ENCODE assay signal across 8 mouse cellular contexts in the genomic region with DNA sequence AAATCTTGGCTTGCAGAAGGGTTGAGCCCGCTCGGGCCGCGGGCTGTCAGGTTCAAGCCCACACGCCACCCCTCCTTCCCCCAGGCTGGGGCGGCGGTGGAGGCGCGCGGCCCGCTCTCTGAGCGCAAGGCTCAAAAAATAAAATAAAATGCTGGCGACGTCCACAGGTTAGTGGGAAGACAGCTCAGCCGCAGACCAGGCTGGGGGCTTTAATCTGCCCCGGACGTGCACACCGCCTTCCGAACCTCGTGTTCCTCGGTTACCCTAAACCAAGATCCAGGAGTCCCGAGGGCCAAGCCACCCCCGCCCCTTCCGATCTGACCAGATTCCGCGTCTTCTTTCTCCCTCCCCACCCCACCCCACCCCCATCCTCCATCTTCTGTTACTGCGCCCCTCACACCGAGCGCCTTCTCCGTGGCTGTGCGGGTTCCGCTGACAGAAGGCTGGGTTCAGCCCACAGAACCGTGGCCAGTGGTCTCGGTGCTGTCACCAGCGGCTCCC. TPM values are rescaled to one million over a fixed set of nuclear protein-coding genes. Genes with fewer than 3 reads are reported as not detected.
DNase-seq lines count a peak whose midpoint lies in the region; ATAC-seq and TF ChIP-seq lines count a peak whose summit lies in the region.

No protein-coding gene starts in this region.

- no peak for TF ChIP-seq CTCF in gastrocnemius, adult 2 months (IDR thresholded peaks at IDR 0.05)
- TF ChIP-seq CTCF in liver, embryonic 14.5 days (IDR thresholded peaks at IDR 0.05; ENCODE audit: low read depth) = no peak

- H3K36me3 ChIP-seq in embryonic facial prominence, embryonic 14.5 days (ENCODE audit: control insufficient read depth, insufficient read depth, low read length) = no peaks in the 10 kb centered on the region
- H3K36me3 ChIP-seq in hindbrain, embryonic 16.5 days (ENCODE audit: control insufficient read depth, insufficient read depth, low read length) = no peaks in the 10 kb centered on the region
- no peaks in the 10 kb centered on the region for H3K36me3 ChIP-seq in liver, embryonic 14.5 days (replicated peaks; ENCODE audit: control insufficient read depth, insufficient read depth, low read depth)
- H3K36me3 ChIP-seq in neural tube, embryonic 15.5 days = no peaks in the 10 kb centered on the region

- DNase-seq in gastrocnemius, adult 2 months = peak; percentile 28
- no peak for DNase-seq in gastrocnemius, postnatal 25 days
- DNase-seq in ES-CJ7 (ENCODE audit: low read depth, low spot score) = peak; percentile 31
- DNase-seq in embryonic facial prominence, embryonic 14.5 days (ENCODE audit: low spot score) = peak; percentile 70
- DNase-seq in liver, embryonic 14.5 days (ENCODE audit: low read depth in 3 of 3, low spot score in 3 of 3) = no peak

- peaks cover 8% of the 10 kb centered on the region for H3K4me1 ChIP-seq in embryonic facial prominence, embryonic 14.5 days (ENCODE audit: control insufficient read depth, insufficient read depth, low read length)
- peaks cover 25% of the 10 kb centered on the region for H3K4me1 ChIP-seq in hindbrain, embryonic 16.5 days (ENCODE audit: control insufficient read depth, insufficient read depth, low read depth, low read length)
- no peaks in the 10 kb centered on the region for H3K4me1 ChIP-seq in liver, embryonic 14.5 days (replicated peaks; ENCODE audit: control insufficient read depth in 2 of 2, insufficient read depth in 2 of 2, low read length in 1 of 2)
- peaks cover 32% of the 10 kb centered on the region for H3K4me1 ChIP-seq in neural tube, embryonic 15.5 days

- no peaks in the 10 kb centered on the region for H3K27me3 ChIP-seq in embryonic facial prominence, embryonic 14.5 days (replicated peaks; ENCODE audit: control insufficient read depth, insufficient read depth, low read length)
- H3K27me3 ChIP-seq in hindbrain, embryonic 16.5 days (replicated peaks; ENCODE audit: control insufficient read depth, insufficient read depth, low read length) = no peaks in the 10 kb centered on the region
- H3K27me3 ChIP-seq in liver, embryonic 14.5 days (ENCODE audit: control insufficient read depth, insufficient read depth, low read length) = peaks cover 34% of the 10 kb centered on the region
- no peaks in the 10 kb centered on the region for H3K27me3 ChIP-seq in neural tube, embryonic 15.5 days (replicated peaks)

- H3K4me2 ChIP-seq in embryonic facial prominence, embryonic 14.5 days (ENCODE audit: low read depth, low read length) = peak overlapping the region; percentile 80
- H3K4me2 ChIP-seq in hindbrain, embryonic 16.5 days (ENCODE audit: low read length) = peak overlapping the region; percentile 66
- H3K4me2 ChIP-seq in liver, embryonic 14.5 days (ENCODE audit: low read depth) = peak overlapping the region; percentile 56
- peak overlapping the region; percentile 80 for H3K4me2 ChIP-seq in neural tube, embryonic 15.5 days

- peak; percentile 36 for ATAC-seq in embryonic facial prominence, embryonic 14.5 days (ENCODE audit: low read depth)
- ATAC-seq in hindbrain, embryonic 16.5 days = peak; percentile 41
- ATAC-seq in liver, embryonic 14.5 days (ENCODE audit: insufficient read depth) = no peak
- ATAC-seq in neural tube, embryonic 15.5 days (ENCODE audit: low FRiP score) = peak; percentile 56
- no peak for ATAC-seq in erythroid progenitor cell, adult 5-6 weeks (replicated peaks; ENCODE audit: low FRiP score, poor library complexity, severe bottlenecking)

- H3K9me3 ChIP-seq in embryonic facial prominence, embryonic 14.5 days (ENCODE audit: control insufficient read depth, low read length) = no peaks in the 10 kb centered on the region
- H3K9me3 ChIP-seq in hindbrain, embryonic 16.5 days (ENCODE audit: control insufficient read depth, low read length) = no peaks in the 10 kb centered on the region
- no peaks in the 10 kb centered on the region for H3K9me3 ChIP-seq in liver, embryonic 14.5 days (ENCODE audit: control insufficient read depth, low read length)
- H3K9me3 ChIP-seq in neural tube, embryonic 15.5 days (replicated peaks) = no peaks in the 10 kb centered on the region

- no peak for TF ChIP-seq EP300 in liver, embryonic 14.5 days (IDR thresholded peaks at IDR 0.05; ENCODE audit: low read depth)

- peak overlapping the region; percentile 95 for H3K9ac ChIP-seq in embryonic facial prominence, embryonic 14.5 days (ENCODE audit: low read depth, low read length)
- peak overlapping the region; percentile 100 for H3K9ac ChIP-seq in hindbrain, embryonic 16.5 days (ENCODE audit: low read depth, low read length)
- H3K9ac ChIP-seq in liver, embryonic 14.5 days (replicated peaks) = no peak overlapping the region
- peak overlapping the region; percentile 99 for H3K9ac ChIP-seq in neural tube, embryonic 15.5 days (replicated peaks)

- H3K4me3 ChIP-seq in gastrocnemius, adult 2 months = peak overlapping the region; percentile 82
- H3K4me3 ChIP-seq in embryonic facial prominence, embryonic 14.5 days (ENCODE audit: low read depth, low read length) = peak overlapping the region; percentile 95
- H3K4me3 ChIP-seq in hindbrain, embryonic 16.5 days (ENCODE audit: low read length) = peak overlapping the region; percentile 97
- H3K4me3 ChIP-seq in liver, embryonic 14.5 days (ENCODE audit: insufficient read depth in 1 of 2, low read depth in 2 of 2, low read length in 2 of 2) = peak overlapping the region; percentile 37 to 63
- peak overlapping the region; percentile 86 for H3K4me3 ChIP-seq in neural tube, embryonic 15.5 days (replicated peaks)

- intact Hi-C loops in gastrocnemius, adult 2 months (cut with DNase I) = loop anchor here (5.0 to 10.0 kb wide), 2 partner anchors 366 to 688 kb away; no protein-coding TSS in a partner anchor

- WGBS in embryonic facial prominence, embryonic 14.5 days = under 1% methylated on average over 30 of the region's 35 CpGs
- 0% methylated on average over 30 of the region's 35 CpGs for WGBS in hindbrain, embryonic 16.5 days
- WGBS in liver, embryonic 14.5 days (ENCODE audit: insufficient replicate concordance) = under 1% methylated on average over 30 of the region's 35 CpGs
- under 1% methylated on average over 34 of the region's 35 CpGs for WGBS in neural tube, embryonic 15.5 days

- H3K27ac ChIP-seq in gastrocnemius, adult 2 months = peak overlapping the region; percentile 70; the same call in 1 of the 2 replicates
- peak overlapping the region; percentile 94 for H3K27ac ChIP-seq in embryonic facial prominence, embryonic 14.5 days (replicated peaks; ENCODE audit: low read depth, low read length)
- peak overlapping the region; percentile 100 for H3K27ac ChIP-seq in hindbrain, embryonic 16.5 days (ENCODE audit: low read depth, low read length)
- no peak overlapping the region for H3K27ac ChIP-seq in liver, embryonic 14.5 days
- H3K27ac ChIP-seq in neural tube, embryonic 15.5 days (replicated peaks) = peak overlapping the region; percentile 99

RNA-seq across cellular contexts. Expression of a gene that starts 0.8 kb away (rescaled TPM):
- 1 to 10 TPM; 1.4 to 3.1 TPM for total RNA-seq in gastrocnemius, adult 2 months (2021)
- total RNA-seq in gastrocnemius, postnatal 25 days (2021) = 1 to 10 TPM; 3.7 to 3.9 TPM
- polyA plus RNA-seq in embryonic facial prominence, embryonic 14.5 days (2014; fragmentation: Nextera tagmentation; extraction: Ambion mirVana) = 52.6 and 57.0 TPM in 2 replicates
- 148 and 150 TPM in 2 replicates for polyA plus RNA-seq in hindbrain, embryonic 16.5 days (2015; fragmentation: Nextera tagmentation; extraction: Ambion mirVana)
- 2.7 and 3.8 TPM in 2 replicates for polyA plus RNA-seq in liver, embryonic 14.5 days (2012; rRNA removed)
- polyA plus RNA-seq in liver, embryonic 14.5 days (2014; fragmentation: Nextera tagmentation; extraction: Ambion mirVana) = 1.6 and 1.7 TPM in 2 replicates
- polyA plus RNA-seq in neural tube, embryonic 15.5 days (2015; fragmentation: Nextera tagmentation; extraction: Ambion mirVana) = 215 and 360 TPM in 2 replicates
- total RNA-seq in erythroid progenitor cell, adult 5-6 weeks (2015; ENCODE audit: low replicate concordance) = 2.2 TPM in 1 of 2 replicates, not detected in the other
- total RNA-seq in erythroid progenitor cell, adult 5-6 weeks (2017; ENCODE audit: low replicate concordance) = 2.1 TPM in 1 of 2 replicates, not detected in the other

Comparison
In these comparisons a context has a peak if more than half of its experiments do, and no peak if none do; other contexts are left out.
1. DNase-seq: peak in gastrocnemius, adult 2 months (single experiment), ES-CJ7 (single experiment) and embryonic facial prominence, embryonic 14.5 days (single experiment); none in gastrocnemius, postnatal 25 days (single experiment) and liver, embryonic 14.5 days (0 of 3).
2. ATAC-seq: peak in embryonic facial prominence, embryonic 14.5 days (single experiment), hindbrain, embryonic 16.5 days (single experiment) and neural tube, embryonic 15.5 days (single experiment); none in liver, embryonic 14.5 days (single experiment) and erythroid progenitor cell, adult 5-6 weeks (single experiment).
3. RNA of a gene that starts 0.8 kb away (polyA plus RNA-seq): 215 to 360 TPM in neural tube, embryonic 15.5 days, 148 to 150 TPM in hindbrain, embryonic 16.5 days and 52.6 to 57.0 TPM in embryonic facial prominence, embryonic 14.5 days; 1.6 to 3.8 TPM in liver, embryonic 14.5 days; every median in the first group is over 10 times any median in the second.
4. Peak in every context shown above with its lines, with median percentiles within 50 percentile points of each other: H3K4me3 ChIP-seq and H3K4me2 ChIP-seq.